Mouse (Mus musculus): ENCODE measurements around the gene Gm21988. TPM values are rescaled to one million over a fixed set of nuclear protein-coding genes. Genes with fewer than 3 reads are reported as not detected.

Gm21988 gene
- polyA plus RNA-seq, 1 experiment: 15.8 TPM

DNA sequence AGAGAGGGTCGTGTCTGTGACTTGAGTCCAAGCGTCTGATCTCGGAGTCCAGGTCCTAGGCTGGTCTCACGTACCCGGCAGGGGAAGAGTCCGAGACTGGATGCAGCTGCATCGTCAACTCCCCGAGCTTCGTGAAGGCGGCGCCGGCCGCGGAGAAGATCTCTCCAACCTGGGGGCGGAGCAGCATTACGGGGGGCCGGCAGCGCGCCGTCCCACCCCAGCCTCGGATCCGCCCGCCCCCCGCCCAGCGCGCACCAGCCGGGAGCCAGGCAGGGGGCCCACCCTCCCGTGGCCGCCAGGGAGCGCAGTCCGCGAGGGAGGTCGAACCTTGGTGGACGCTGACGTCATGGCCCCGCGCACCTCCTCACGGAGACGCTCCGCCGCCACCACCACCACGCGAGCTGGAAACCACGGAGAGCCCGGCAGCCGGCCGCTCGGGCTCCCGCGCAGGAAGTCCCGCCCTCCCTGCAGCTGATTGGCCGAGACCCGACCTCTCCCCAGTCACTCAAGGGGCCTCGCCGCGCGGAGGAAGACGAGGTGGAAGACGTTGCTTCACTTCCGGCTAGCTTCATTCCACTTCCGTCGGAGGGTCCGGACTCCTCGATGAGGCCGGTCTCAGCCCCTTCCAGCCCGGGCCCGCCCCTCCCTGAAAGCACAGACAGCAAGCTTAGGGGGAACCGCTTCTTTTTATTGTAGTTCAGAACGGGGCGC lies 2.0 kb downstream of the Gm21988 start, which contains the start of gene 0610010K14Rik:
TSS of gene 0610010K14Rik (minus strand) at position 458 of the 711 bp plus-strand sequence.
- Histone ChIP-seq H3K27me3 (replicated peaks; ENCODE audit: control insufficient read depth, insufficient read depth, low read length) (no peaks in the 10 kb centered on the region), H3K4me1 (ENCODE audit: control insufficient read depth, insufficient read depth, low read length) (peaks cover 19% of the 10 kb centered on the region), H3K27ac (ENCODE audit: insufficient read depth, low read depth, low read length) (peak within 1 kb of the TSS; percentile 95), H3K4me3 (ENCODE audit: insufficient read depth, low read depth, low read length) (peak within 1 kb of the TSS; percentile 96), H3K36me3 (ENCODE audit: control insufficient read depth, insufficient read depth, low read length) (no peaks in the 10 kb centered on the region; the same call in 1 of the 2 replicates)
- under 1% methylated on average over 70 of the region's 70 CpGs for WGBS
- peak; percentile 98 for DNase-seq
- TF ChIP-seq CTCF (conservative IDR thresholded peaks at IDR 0.05; ENCODE audit: insufficient read depth, insufficient read length, low read depth, low read length) (peak; percentile 60; the same call in 1 of the 2 replicates), POLR2A (IDR thresholded peaks at IDR 0.05; ENCODE audit: low read depth, low read length) (peak; percentile 89)

DNA sequence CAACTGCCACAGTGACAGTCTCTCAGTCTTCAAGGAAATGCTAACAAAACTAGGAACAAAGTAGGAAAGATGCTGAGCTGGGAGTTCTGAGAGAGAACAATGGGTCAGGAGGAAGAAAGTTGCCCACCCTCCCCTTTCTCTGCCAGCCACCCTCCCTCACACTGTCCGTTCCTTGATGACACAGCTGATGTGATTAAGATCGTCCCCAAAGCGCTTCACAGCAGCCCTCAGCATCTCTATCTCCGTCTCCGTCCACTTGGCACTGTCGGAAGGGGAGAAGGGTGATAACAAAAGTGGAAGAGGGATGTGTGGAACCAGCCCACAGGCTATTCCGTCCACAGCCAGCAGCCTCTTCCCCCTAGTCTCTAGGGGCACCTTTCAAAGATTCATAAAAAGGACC lies 2.9 kb downstream of the Gm21988 start:
- peaks cover 19% of the 10 kb centered on the region for H3K4me1 ChIP-seq (ENCODE audit: control insufficient read depth, insufficient read depth, low read length)
- 57% methylated on average over 7 of the region's 7 CpGs for WGBS
- TF ChIP-seq CTCF (conservative IDR thresholded peaks at IDR 0.05; ENCODE audit: insufficient read depth, insufficient read length, low read depth, low read length) (no peak), POLR2A (IDR thresholded peaks at IDR 0.05; ENCODE audit: low read depth, low read length) (no peak)
- H3K27me3 ChIP-seq (replicated peaks; ENCODE audit: control insufficient read depth, insufficient read depth, low read length): no peaks in the 10 kb centered on the region
- H3K4me3 ChIP-seq (ENCODE audit: insufficient read depth, low read depth, low read length): peak overlapping the region; percentile 25; the same call in 1 of the 2 replicates
- DNase-seq: no peak
- H3K36me3 ChIP-seq (ENCODE audit: control insufficient read depth, insufficient read depth, low read length): no peaks in the 10 kb centered on the region; the same call in 1 of the 2 replicates
- peak overlapping the region; percentile 35; the same call in 1 of the 2 replicates for H3K27ac ChIP-seq (ENCODE audit: insufficient read depth, low read depth, low read length)

DNA sequence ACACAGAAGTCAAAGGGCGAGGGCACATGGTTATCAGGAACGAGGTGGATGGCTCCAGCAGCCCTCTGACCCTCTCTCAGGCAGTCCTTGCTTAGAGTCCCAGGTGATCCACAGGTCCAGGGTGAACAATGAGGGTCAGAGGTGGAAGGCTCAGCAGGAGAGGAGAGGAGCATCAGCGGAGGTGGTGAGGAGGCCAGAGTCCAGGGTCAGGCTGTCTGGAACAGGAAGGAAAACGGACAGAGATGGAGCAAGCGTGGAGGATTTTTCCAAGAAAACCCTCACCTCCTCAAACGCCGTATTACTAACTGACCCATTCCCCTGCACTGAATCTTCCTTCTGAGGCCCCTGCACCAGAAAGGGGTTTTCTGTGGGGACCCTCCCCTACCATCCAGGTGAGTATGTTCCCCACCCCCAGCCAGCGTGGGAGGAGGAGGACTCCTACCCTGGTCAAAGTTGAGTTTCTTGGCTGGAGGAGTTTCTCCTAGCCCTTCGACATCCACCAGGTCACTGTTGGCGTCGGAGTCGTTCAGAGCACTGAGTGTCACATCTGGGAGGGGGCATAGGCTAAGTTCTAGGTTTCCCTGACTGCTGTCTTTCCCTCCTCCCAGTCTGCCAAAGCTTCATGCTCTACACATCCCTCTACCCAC lies 4.3 kb downstream of the Gm21988 start:
- DNase-seq: peak; percentile 84
- 61% methylated on average over 12 of the region's 12 CpGs for WGBS
- no peak for TF ChIP-seq CTCF (conservative IDR thresholded peaks at IDR 0.05; ENCODE audit: insufficient read depth, insufficient read length, low read depth, low read length)
- no peak for TF ChIP-seq POLR2A (IDR thresholded peaks at IDR 0.05; ENCODE audit: low read depth, low read length)
- peaks cover 16% of the 10 kb centered on the region for H3K4me1 ChIP-seq (ENCODE audit: control insufficient read depth, insufficient read depth, low read length)
- H3K4me3 ChIP-seq (ENCODE audit: insufficient read depth, low read depth, low read length): no peak overlapping the region
- no peaks in the 10 kb centered on the region for H3K27me3 ChIP-seq (replicated peaks; ENCODE audit: control insufficient read depth, insufficient read depth, low read length)
- H3K27ac ChIP-seq (ENCODE audit: insufficient read depth, low read depth, low read length): peak overlapping the region; percentile 52
- H3K36me3 ChIP-seq (ENCODE audit: control insufficient read depth, insufficient read depth, low read length): no peaks in the 10 kb centered on the region; the same call in 1 of the 2 replicates

DNA sequence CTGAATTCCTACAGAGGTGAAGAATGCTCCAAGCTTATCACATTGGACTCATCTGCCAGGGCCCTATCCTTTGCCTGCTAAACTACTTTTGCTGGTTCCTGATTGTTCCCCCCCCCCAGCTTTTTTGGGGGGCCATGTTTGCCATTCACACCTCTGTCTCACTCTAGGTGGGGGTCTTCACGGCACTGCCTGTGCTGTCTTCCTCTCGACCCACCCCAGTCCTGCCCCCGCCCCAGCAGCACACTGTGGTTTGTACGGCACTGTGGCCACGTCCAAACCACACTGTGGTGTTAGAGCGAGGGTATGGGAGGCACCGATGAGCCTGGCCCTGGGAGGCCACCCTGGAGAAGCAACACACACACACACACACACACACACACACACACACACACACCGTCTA lies 5.1 kb downstream of the Gm21988 start:
- H3K27ac ChIP-seq (ENCODE audit: insufficient read depth, low read depth, low read length): peak overlapping the region; percentile 13
- H3K27me3 ChIP-seq (replicated peaks; ENCODE audit: control insufficient read depth, insufficient read depth, low read length): no peaks in the 10 kb centered on the region
- H3K4me1 ChIP-seq (ENCODE audit: control insufficient read depth, insufficient read depth, low read length): peaks cover 16% of the 10 kb centered on the region
- 89% methylated on average over 8 of the region's 8 CpGs for WGBS
- DNase-seq: no peak
- H3K4me3 ChIP-seq (ENCODE audit: insufficient read depth, low read depth, low read length): no peak overlapping the region
- TF ChIP-seq CTCF (conservative IDR thresholded peaks at IDR 0.05; ENCODE audit: insufficient read depth, insufficient read length, low read depth, low read length) (no peak), POLR2A (IDR thresholded peaks at IDR 0.05; ENCODE audit: low read depth, low read length) (no peak)
- no peaks in the 10 kb centered on the region; the same call in 1 of the 2 replicates for H3K36me3 ChIP-seq (ENCODE audit: control insufficient read depth, insufficient read depth, low read length)

DNA sequence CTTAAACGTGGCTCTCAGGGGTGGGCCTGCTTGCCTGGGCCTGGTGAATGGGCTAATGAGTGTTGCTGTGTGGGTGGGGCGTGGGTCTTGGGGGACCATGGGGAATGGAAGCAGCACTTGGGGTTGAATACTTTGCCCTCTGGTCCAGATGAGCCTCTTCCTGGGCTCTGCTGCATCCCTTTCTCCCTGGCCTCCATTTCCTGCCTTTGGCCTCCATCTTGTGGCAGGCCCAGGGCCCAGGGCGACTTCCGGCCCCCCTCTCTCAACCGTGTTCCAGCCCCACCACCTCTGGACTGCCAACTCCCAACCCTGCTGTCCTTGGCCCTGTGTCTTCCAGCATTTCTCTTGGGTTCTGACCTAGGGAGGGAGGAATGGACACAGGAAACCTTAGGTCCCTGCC lies 5.6 kb downstream of the Gm21988 start:
- no peaks in the 10 kb centered on the region for H3K27me3 ChIP-seq (replicated peaks; ENCODE audit: control insufficient read depth, insufficient read depth, low read length)
- H3K4me3 ChIP-seq (ENCODE audit: insufficient read depth, low read depth, low read length): peak overlapping the region; percentile 1; the same call in 1 of the 2 replicates
- TF ChIP-seq CTCF (conservative IDR thresholded peaks at IDR 0.05; ENCODE audit: insufficient read depth, insufficient read length, low read depth, low read length) (no peak), POLR2A (IDR thresholded peaks at IDR 0.05; ENCODE audit: low read depth, low read length) (no peak)
- H3K4me1 ChIP-seq (ENCODE audit: control insufficient read depth, insufficient read depth, low read length): peaks cover 16% of the 10 kb centered on the region
- 68% methylated on average over 5 of the region's 5 CpGs for WGBS
- DNase-seq: peak; percentile 20
- H3K36me3 ChIP-seq (ENCODE audit: control insufficient read depth, insufficient read depth, low read length): no peaks in the 10 kb centered on the region; the same call in 1 of the 2 replicates
- peak overlapping the region; percentile 13; the same call in 1 of the 2 replicates for H3K27ac ChIP-seq (ENCODE audit: insufficient read depth, low read depth, low read length)

DNA sequence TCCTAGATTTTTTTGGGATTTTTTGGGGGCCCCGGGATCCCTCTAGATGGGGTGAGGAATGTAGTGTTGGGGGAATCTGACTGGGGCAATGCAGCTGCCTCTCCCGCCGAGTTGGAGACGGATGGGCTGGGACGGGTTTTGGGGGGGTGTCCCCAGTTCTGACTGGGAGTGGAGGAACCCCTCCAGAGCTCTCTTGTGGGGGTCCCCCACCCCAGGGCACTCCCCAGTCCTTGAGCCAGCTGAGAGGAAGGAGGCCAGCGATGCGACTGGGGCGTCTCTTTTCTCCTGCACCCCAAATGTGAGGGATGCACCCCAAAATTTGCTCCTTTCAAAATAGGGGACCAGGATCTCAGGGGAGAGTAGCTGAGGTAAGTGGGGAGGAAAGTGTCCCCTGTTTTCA lies 6.6 kb downstream of the Gm21988 start:
- Histone ChIP-seq H3K27me3 (replicated peaks; ENCODE audit: control insufficient read depth, insufficient read depth, low read length) (no peaks in the 10 kb centered on the region), H3K36me3 (ENCODE audit: control insufficient read depth, insufficient read depth, low read length) (no peaks in the 10 kb centered on the region; the same call in 1 of the 2 replicates), H3K27ac (ENCODE audit: insufficient read depth, low read depth, low read length) (peak overlapping the region; percentile 81), H3K4me1 (ENCODE audit: control insufficient read depth, insufficient read depth, low read length) (peaks cover 16% of the 10 kb centered on the region), H3K4me3 (ENCODE audit: insufficient read depth, low read depth, low read length) (peak overlapping the region; percentile 68)
- TF ChIP-seq POLR2A (IDR thresholded peaks at IDR 0.05; ENCODE audit: low read depth, low read length) (no peak), CTCF (conservative IDR thresholded peaks at IDR 0.05; ENCODE audit: insufficient read depth, insufficient read length, low read depth, low read length) (no peak)
- DNase-seq: no peak
- WGBS: 35% methylated on average over 8 of the region's 8 CpGs

DNA sequence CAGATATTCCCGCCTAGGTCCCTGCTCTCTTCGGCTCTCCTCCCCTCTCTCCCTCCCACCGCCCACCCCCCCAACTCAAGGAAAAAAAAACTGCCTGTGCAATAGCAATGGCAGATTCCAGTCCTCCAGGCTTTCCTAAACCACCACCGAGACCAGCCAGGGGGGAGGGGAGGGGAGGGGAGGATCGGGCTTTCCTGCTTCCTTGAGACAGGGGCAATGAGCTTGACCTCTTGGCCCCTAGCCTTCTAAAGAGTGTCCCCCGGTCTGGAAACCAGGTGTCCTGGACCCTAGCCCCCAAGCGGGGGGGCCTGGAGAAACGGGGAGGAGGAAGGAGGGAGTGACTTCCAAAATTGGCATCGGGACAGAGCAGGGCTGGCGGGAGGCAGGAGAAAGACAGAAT lies 7.1 kb downstream of the Gm21988 start:
- no peak for TF ChIP-seq CTCF (conservative IDR thresholded peaks at IDR 0.05; ENCODE audit: insufficient read depth, insufficient read length, low read depth, low read length)
- no peak for TF ChIP-seq POLR2A (IDR thresholded peaks at IDR 0.05; ENCODE audit: low read depth, low read length)
- 13% methylated on average over 10 of the region's 10 CpGs for WGBS
- peak overlapping the region; percentile 68 for H3K4me3 ChIP-seq (ENCODE audit: insufficient read depth, low read depth, low read length)
- peaks cover 16% of the 10 kb centered on the region for H3K4me1 ChIP-seq (ENCODE audit: control insufficient read depth, insufficient read depth, low read length)
- H3K27me3 ChIP-seq (replicated peaks; ENCODE audit: control insufficient read depth, insufficient read depth, low read length): no peaks in the 10 kb centered on the region
- peak overlapping the region; percentile 81 for H3K27ac ChIP-seq (ENCODE audit: insufficient read depth, low read depth, low read length)
- peak; percentile 57 for DNase-seq
- no peaks in the 10 kb centered on the region for H3K36me3 ChIP-seq (ENCODE audit: control insufficient read depth, insufficient read depth, low read length)

Data from kidney, adult 2 months (tissue).